Mouse (Mus musculus): ENCODE data around the gene Ncmap. TPM values are rescaled to one million over a fixed set of nuclear protein-coding genes. Genes with fewer than 3 reads are reported as not detected.

Ncmap gene
- polyA plus RNA-seq, 1 experiment from 2014 or later, result 0.83 TPM

DNA sequence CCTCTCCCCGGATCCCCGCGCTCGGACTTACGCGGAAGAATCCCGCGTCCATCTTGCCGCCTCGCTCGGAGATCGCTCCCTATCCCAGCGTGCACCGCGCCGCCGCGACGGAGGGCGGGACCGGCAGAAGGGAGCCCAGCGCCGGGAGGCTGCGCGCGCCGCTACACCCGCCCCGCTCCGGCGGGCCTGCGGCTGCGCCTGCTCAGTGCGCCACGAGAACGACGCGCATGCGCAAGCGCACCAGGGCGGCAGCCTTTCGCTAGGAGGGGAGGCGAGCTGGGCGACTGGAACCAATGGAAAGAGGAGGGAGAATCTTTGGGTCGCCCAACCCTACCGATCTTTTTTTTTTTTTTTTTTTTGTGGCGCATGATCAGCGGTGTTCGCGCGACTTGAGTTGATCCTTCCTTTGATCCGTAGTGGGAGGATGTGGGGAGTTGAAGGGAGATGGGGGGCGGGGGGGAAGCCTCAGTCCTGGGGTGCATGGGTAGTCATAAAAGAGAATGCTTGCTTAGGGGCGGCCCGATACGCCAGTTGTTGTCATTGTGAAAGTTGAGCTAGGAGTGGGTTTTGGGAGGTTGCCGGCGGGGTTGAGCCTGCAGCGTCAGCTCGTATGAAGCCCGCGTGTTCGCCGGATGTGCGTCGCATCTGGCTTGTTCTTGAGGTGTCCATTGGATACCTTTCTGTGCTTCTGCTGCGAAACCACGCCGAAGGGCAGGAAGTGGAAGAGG lies 44.8 kb downstream of the Ncmap start, which contains the start of gene Srrm1:
Gene Srrm1, minus strand, starts transcription at position 256 of the 728 bp plus-strand sequence.
- ATAC-seq, result peak; percentile 94

GRCm38 (mm10) chr4:135352326-135353065 lies 45.5 kb downstream of the Ncmap start:
- Histone ChIP-seq H3K9ac (ENCODE audit: low read depth, low read length) (peak overlapping the region; percentile 99), H3K9me3 (replicated peaks; ENCODE audit: control insufficient read depth, low read length, poor library complexity, severe bottlenecking) (no peaks in the 10 kb centered on the region), H3K27me3 (ENCODE audit: control insufficient read depth, insufficient read depth, low read depth, low read length) (no peaks in the 10 kb centered on the region), H3K36me3 (ENCODE audit: control insufficient read depth, insufficient read depth, low read length) (no peaks in the 10 kb centered on the region), H3K27ac (ENCODE audit: low read length) (peak overlapping the region; percentile 93), H3K4me1 (ENCODE audit: control insufficient read depth, insufficient read depth, low read length) (peaks cover 19% of the 10 kb centered on the region), H3K4me2 (ENCODE audit: low read length) (peak overlapping the region; percentile 93), H3K4me3 (ENCODE audit: low read depth, low read length) (peak overlapping the region; percentile 99)
- ATAC-seq, result peak; percentile 50
- under 1% methylated on average over 57 of the region's 67 CpGs for WGBS

More for the DNA sequence above, 44.8 kb downstream of the Ncmap start, which contains the start of gene Srrm1:
- no peaks in the 10 kb centered on the region for H3K9me3 ChIP-seq (replicated peaks; ENCODE audit: control insufficient read depth, low read length, poor library complexity, severe bottlenecking)
- H3K36me3 ChIP-seq (ENCODE audit: control insufficient read depth, insufficient read depth, low read length), result no peaks in the 10 kb centered on the region
- H3K4me1 ChIP-seq (ENCODE audit: control insufficient read depth, insufficient read depth, low read length), result peaks cover 19% of the 10 kb centered on the region
- H3K9ac ChIP-seq (ENCODE audit: low read depth, low read length), result peak within 1 kb of the TSS; percentile 99
- peak within 1 kb of the TSS; percentile 97 for H3K27ac ChIP-seq (ENCODE audit: low read length)
- no peaks in the 10 kb centered on the region for H3K27me3 ChIP-seq (ENCODE audit: control insufficient read depth, insufficient read depth, low read depth, low read length)
- H3K4me3 ChIP-seq (ENCODE audit: low read depth, low read length), result peak within 1 kb of the TSS; percentile 99
- H3K4me2 ChIP-seq (ENCODE audit: low read length), result peak within 1 kb of the TSS; percentile 93
- WGBS, result under 1% methylated on average over 69 of the region's 69 CpGs

GRCm38 (mm10) chr4:135337376-135337942 lies 60.6 kb downstream of the Ncmap start:
- no peaks in the 10 kb centered on the region for H3K9me3 ChIP-seq (replicated peaks; ENCODE audit: control insufficient read depth, low read length, poor library complexity, severe bottlenecking)
- H3K4me1 ChIP-seq (ENCODE audit: control insufficient read depth, insufficient read depth, low read length), result no peaks in the 10 kb centered on the region
- 86% methylated on average over 14 of the region's 14 CpGs for WGBS
- H3K36me3 ChIP-seq (ENCODE audit: control insufficient read depth, insufficient read depth, low read length), result peaks cover 59% of the 10 kb centered on the region
- ATAC-seq, result no peak
- H3K4me2 ChIP-seq (ENCODE audit: low read length), result no peak overlapping the region
- H3K9ac ChIP-seq (ENCODE audit: low read depth, low read length), result no peak overlapping the region
- no peak overlapping the region for H3K4me3 ChIP-seq (ENCODE audit: low read depth, low read length)
- H3K27ac ChIP-seq (ENCODE audit: low read length), result no peak overlapping the region
- no peaks in the 10 kb centered on the region for H3K27me3 ChIP-seq (ENCODE audit: control insufficient read depth, insufficient read depth, low read depth, low read length)

DNA sequence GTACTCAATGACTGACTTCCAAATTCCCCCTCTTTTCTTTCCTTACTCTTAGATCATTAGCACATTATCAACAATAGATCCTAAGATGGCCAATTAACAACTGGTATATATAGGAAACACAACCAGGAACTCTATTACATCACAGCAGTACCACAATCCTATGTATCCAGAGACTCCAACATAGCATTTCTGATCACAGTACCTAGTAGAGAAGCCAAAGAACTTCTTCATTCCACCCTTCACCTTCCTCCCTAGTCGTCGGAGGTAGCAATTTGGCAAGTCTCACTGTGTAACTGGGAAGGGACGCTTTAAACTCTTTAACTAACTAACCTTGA lies 62.0 kb downstream of the Ncmap start:
- H3K9ac ChIP-seq (ENCODE audit: low read depth, low read length), result no peak overlapping the region
- H3K27me3 ChIP-seq (ENCODE audit: control insufficient read depth, insufficient read depth, low read depth, low read length), result no peaks in the 10 kb centered on the region
- H3K36me3 ChIP-seq (ENCODE audit: control insufficient read depth, insufficient read depth, low read length), result peaks cover 61% of the 10 kb centered on the region
- H3K27ac ChIP-seq (ENCODE audit: low read length), result no peak overlapping the region
- H3K9me3 ChIP-seq (replicated peaks; ENCODE audit: control insufficient read depth, low read length, poor library complexity, severe bottlenecking), result no peaks in the 10 kb centered on the region
- ATAC-seq, result no peak
- H3K4me1 ChIP-seq (ENCODE audit: control insufficient read depth, insufficient read depth, low read length), result no peaks in the 10 kb centered on the region
- no peak overlapping the region for H3K4me2 ChIP-seq (ENCODE audit: low read length)
- no peak overlapping the region for H3K4me3 ChIP-seq (ENCODE audit: low read depth, low read length)
- WGBS, result 96% methylated on average over 3 of the region's 3 CpGs

GRCm38 (mm10) chr4:135335327-135336022 lies 62.6 kb downstream of the Ncmap start:
- no peak overlapping the region for H3K4me3 ChIP-seq (ENCODE audit: low read depth, low read length)
- ATAC-seq, result no peak
- H3K9ac ChIP-seq (ENCODE audit: low read depth, low read length), result no peak overlapping the region
- H3K9me3 ChIP-seq (replicated peaks; ENCODE audit: control insufficient read depth, low read length, poor library complexity, severe bottlenecking), result no peaks in the 10 kb centered on the region
- H3K4me2 ChIP-seq (ENCODE audit: low read length), result no peak overlapping the region
- H3K27me3 ChIP-seq (ENCODE audit: control insufficient read depth, insufficient read depth, low read depth, low read length), result no peaks in the 10 kb centered on the region
- no peaks in the 10 kb centered on the region for H3K4me1 ChIP-seq (ENCODE audit: control insufficient read depth, insufficient read depth, low read length)
- peaks cover 58% of the 10 kb centered on the region for H3K36me3 ChIP-seq (ENCODE audit: control insufficient read depth, insufficient read depth, low read length)
- no peak overlapping the region for H3K27ac ChIP-seq (ENCODE audit: low read length)
- WGBS, result 92% methylated on average over 9 of the region's 9 CpGs

DNA sequence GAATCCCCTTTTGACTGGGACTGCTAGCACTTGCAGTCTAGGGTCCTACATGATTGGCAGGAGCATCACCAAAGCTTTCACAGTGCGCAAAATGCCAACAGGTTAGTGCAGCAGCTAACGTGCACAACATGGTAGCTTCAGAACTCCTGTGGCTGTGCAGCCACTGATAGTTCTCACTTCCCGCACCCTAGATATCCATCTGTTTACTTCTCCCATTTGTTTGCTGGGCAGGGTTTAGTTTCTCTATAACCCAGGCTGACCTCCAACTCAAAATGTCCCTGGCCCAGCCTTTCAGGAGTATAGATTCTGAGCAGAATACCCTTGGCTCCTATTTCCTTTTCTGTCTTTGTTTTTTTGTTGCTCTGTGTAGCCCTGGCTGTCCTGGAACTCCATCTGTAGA lies 71.6 kb downstream of the Ncmap start:
- ATAC-seq, result no peak
- Histone ChIP-seq H3K9ac (ENCODE audit: low read depth, low read length) (no peak overlapping the region), H3K27me3 (ENCODE audit: control insufficient read depth, insufficient read depth, low read depth, low read length) (no peaks in the 10 kb centered on the region), H3K27ac (ENCODE audit: low read length) (no peak overlapping the region), H3K4me3 (ENCODE audit: low read depth, low read length) (no peak overlapping the region), H3K9me3 (replicated peaks; ENCODE audit: control insufficient read depth, low read length, poor library complexity, severe bottlenecking) (no peaks in the 10 kb centered on the region), H3K36me3 (ENCODE audit: control insufficient read depth, insufficient read depth, low read length) (peaks cover 61% of the 10 kb centered on the region), H3K4me2 (ENCODE audit: low read length) (no peak overlapping the region), H3K4me1 (ENCODE audit: control insufficient read depth, insufficient read depth, low read length) (no peaks in the 10 kb centered on the region)
- 95% methylated on average over 3 of the region's 3 CpGs for WGBS

GRCm38 (mm10) chr4:135326046-135326445 lies 72.0 kb downstream of the Ncmap start:
- H3K36me3 ChIP-seq (ENCODE audit: control insufficient read depth, insufficient read depth, low read length), result peaks cover 61% of the 10 kb centered on the region
- no peak for ATAC-seq
- no peaks in the 10 kb centered on the region for H3K9me3 ChIP-seq (replicated peaks; ENCODE audit: control insufficient read depth, low read length, poor library complexity, severe bottlenecking)
- no peak overlapping the region for H3K9ac ChIP-seq (ENCODE audit: low read depth, low read length)
- no peak overlapping the region for H3K4me3 ChIP-seq (ENCODE audit: low read depth, low read length)
- no peak overlapping the region for H3K4me2 ChIP-seq (ENCODE audit: low read length)
- H3K27ac ChIP-seq (ENCODE audit: low read length), result no peak overlapping the region
- H3K4me1 ChIP-seq (ENCODE audit: control insufficient read depth, insufficient read depth, low read length), result no peaks in the 10 kb centered on the region
- H3K27me3 ChIP-seq (ENCODE audit: control insufficient read depth, insufficient read depth, low read depth, low read length), result no peaks in the 10 kb centered on the region

DNA sequence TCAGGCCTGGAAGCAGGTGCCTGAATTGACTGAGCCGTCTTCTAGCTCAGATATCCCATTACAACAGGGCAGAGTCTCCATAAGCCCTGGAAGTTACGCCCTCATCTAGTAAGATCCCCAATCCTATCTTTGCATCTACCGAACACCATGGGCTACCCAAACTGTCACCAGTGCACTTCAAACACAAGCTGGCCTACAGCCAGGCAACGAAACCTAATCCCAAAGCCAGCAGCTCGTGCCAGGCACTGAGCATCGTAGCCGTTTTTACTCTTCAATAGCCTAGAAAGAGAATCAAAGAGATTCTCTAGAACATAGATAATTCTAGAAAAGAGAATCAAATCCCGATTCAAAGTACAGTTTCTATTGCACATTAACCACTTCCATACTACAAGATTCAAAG lies 75.0 kb downstream of the Ncmap start:
- WGBS, result 84% methylated on average over 8 of the region's 8 CpGs
- Histone ChIP-seq H3K27ac (ENCODE audit: low read length) (no peak overlapping the region), H3K9me3 (replicated peaks; ENCODE audit: control insufficient read depth, low read length, poor library complexity, severe bottlenecking) (no peaks in the 10 kb centered on the region), H3K4me3 (ENCODE audit: low read depth, low read length) (no peak overlapping the region), H3K9ac (ENCODE audit: low read depth, low read length) (no peak overlapping the region), H3K4me2 (ENCODE audit: low read length) (no peak overlapping the region), H3K4me1 (ENCODE audit: control insufficient read depth, insufficient read depth, low read length) (no peaks in the 10 kb centered on the region), H3K27me3 (ENCODE audit: control insufficient read depth, insufficient read depth, low read depth, low read length) (no peaks in the 10 kb centered on the region), H3K36me3 (ENCODE audit: control insufficient read depth, insufficient read depth, low read length) (peaks cover 58% of the 10 kb centered on the region)
- ATAC-seq, result no peak

Measured in midbrain, embryonic 16.5 days (tissue).